Mouse (Mus musculus) forebrain, embryonic 12.5 days (tissue): Measurements from ENCODE around the gene Fam228b. TPM values are rescaled to one million over a fixed set of nuclear protein-coding genes. Genes with fewer than 3 reads are reported as not detected.
"Not testable (repeated sequence)": the region's sequence is repeated elsewhere in the genome, so short reads cannot be mapped to it uniquely, and the experiment has no call there.

ENCODE experiments used
- ATAC-seq: fragments of 200-750 bp; cut with Nextera tagmentation; 2 replicates; pipeline ENCODE4 v1.8.0; 2017; ENCODE audit warnings: moderate TSS enrichment; ENCODE audit not compliant: low FRiP score
- H3K27ac ChIP-seq: fragments of 300-500 bp; sonication (generic); 2 replicates; pipeline ENCODE4 v1.5.1; 2016; ENCODE audit warnings: mild to moderate bottlenecking
- H3K27me3 ChIP-seq: fragments of 300-500 bp; sonication (generic); 2 replicates; pipeline ENCODE4 v1.6.1; 2016; ENCODE audit warnings: mild to moderate bottlenecking
- H3K36me3 ChIP-seq: fragments of 300-500 bp; sonication (generic); replicated peaks from 2 replicates; pipeline ENCODE4 v1.6.1; 2016; ENCODE audit warnings: mild to moderate bottlenecking
- H3K4me1 ChIP-seq: fragments of 300-500 bp; sonication (generic); 2 replicates; pipeline ENCODE4 v1.6.1; 2016
- H3K4me2 ChIP-seq: fragments of 300-500 bp; sonication (generic); 2 replicates; pipeline ENCODE4 v1.6.1; 2016; ENCODE audit warnings: mild to moderate bottlenecking, moderate library complexity
- H3K4me3 ChIP-seq: fragments of 300-500 bp; sonication (generic); replicated peaks from 2 replicates; pipeline ENCODE4 v1.5.1; 2016; ENCODE audit warnings: mild to moderate bottlenecking
- H3K9ac ChIP-seq: fragments of 300-500 bp; sonication (generic); 2 replicates; pipeline ENCODE4 v1.6.1; 2016; ENCODE audit warnings: mild to moderate bottlenecking
- H3K9me3 ChIP-seq: fragments of 300-500 bp; sonication (generic); 2 replicates; pipeline ENCODE4 v1.6.1; 2016
- WGBS: fragments of 180-500 bp; shearing (Covaris S2); methylation state at CpG from one replicate; pipeline ENCODE4 v1.1.7; 2016; 5-methylcytosine and 5-hydroxymethylcytosine counted together
- polyA plus RNA-seq: library from polyadenylated mRNA; unstranded; fragments of >200 nt; fragmentation: Nextera tagmentation; extraction: Ambion mirVana; gene quantifications from 2 replicates; pipeline ENCODE4 v1.2.1, GENCODE M21; 2016

The Fam228b gene
- polyA plus RNA-seq, 1 experiment from 2014 or later, result 4.1 TPM

GRCm38 (mm10) chr12:4707488-4708017 lies 61.5 kb downstream of the Fam228b start:
- Histone ChIP-seq H3K36me3 (peaks cover 26% of the 10 kb centered on the region; the same call in 1 of the 2 replicates), H3K4me3 (no peak overlapping the region), H3K9ac (no peak overlapping the region), H3K4me2 (no peak overlapping the region), H3K9me3 (no peaks in the 10 kb centered on the region), H3K27me3 (no peaks in the 10 kb centered on the region), H3K4me1 (no peaks in the 10 kb centered on the region), H3K27ac (no peak overlapping the region)
- no peak for ATAC-seq
- 95% methylated on average over 14 of the region's 14 CpGs for WGBS

GRCm38 (mm10) chr12:4706901-4707300 lies 62.2 kb downstream of the Fam228b start:
- Histone ChIP-seq H3K4me3 (no peak overlapping the region), H3K4me2 (no peak overlapping the region), H3K9ac (no peak overlapping the region), H3K27me3 (no peaks in the 10 kb centered on the region), H3K4me1 (no peaks in the 10 kb centered on the region), H3K9me3 (no peaks in the 10 kb centered on the region), H3K27ac (no peak overlapping the region), H3K36me3 (peaks cover 20% of the 10 kb centered on the region; the same call in 1 of the 2 replicates)
- ATAC-seq, result no peak
- 90% methylated on average over 10 of the region's 10 CpGs for WGBS

GRCm38 (mm10) chr12:4706175-4706574 lies 62.9 kb downstream of the Fam228b start:
- Histone ChIP-seq H3K27ac (no peak overlapping the region), H3K27me3 (no peaks in the 10 kb centered on the region), H3K4me3 (no peak overlapping the region), H3K9ac (no peak overlapping the region), H3K36me3 (peaks cover 23% of the 10 kb centered on the region; the same call in 1 of the 2 replicates), H3K4me1 (no peaks in the 10 kb centered on the region), H3K4me2 (no peak overlapping the region), H3K9me3 (no peaks in the 10 kb centered on the region)
- ATAC-seq, result no peak
- 88% methylated on average over 5 of the region's 5 CpGs for WGBS

- not testable (repeated sequence) for H3K27ac ChIP-seq, H3K4me3 ChIP-seq, H3K27me3 ChIP-seq, H3K4me1 ChIP-seq, ATAC-seq, H3K9ac ChIP-seq, H3K4me2 ChIP-seq, H3K9me3 ChIP-seq
- peaks cover 27% of the 10 kb centered on the region; the same call in 1 of the 2 replicates for H3K36me3 ChIP-seq
- 78% methylated on average over 6 of the region's 6 CpGs for WGBS
These were observed 63.4 kb downstream of the Fam228b start for GRCm38 (mm10) chr12:4705626-4706025.

GRCm38 (mm10) chr12:4694534-4694933 lies 74.5 kb downstream of the Fam228b start:
- 90% methylated on average over 1 of the region's 1 CpGs for WGBS
- ATAC-seq, result no peak
- H3K36me3 ChIP-seq, result peaks cover 3% of the 10 kb centered on the region

GRCm38 (mm10) chr12:4691193-4691592 lies 77.9 kb downstream of the Fam228b start:
- Histone ChIP-seq H3K36me3 (no peaks in the 10 kb centered on the region), H3K27me3 (no peaks in the 10 kb centered on the region), H3K4me1 (no peaks in the 10 kb centered on the region), H3K9ac (no peak overlapping the region), H3K4me3 (no peak overlapping the region), H3K4me2 (no peak overlapping the region), H3K9me3 (no peaks in the 10 kb centered on the region), H3K27ac (no peak overlapping the region)
- no peak for ATAC-seq
- 92% methylated on average over 3 of the region's 3 CpGs for WGBS

More at GRCm38 (mm10) chr12:4694534-4694933, 74.5 kb downstream of the Fam228b start:
- H3K27me3 ChIP-seq, result no peaks in the 10 kb centered on the region
- H3K9me3 ChIP-seq, result no peaks in the 10 kb centered on the region
- no peak overlapping the region for H3K4me2 ChIP-seq
- H3K27ac ChIP-seq, result no peak overlapping the region
- H3K4me3 ChIP-seq, result no peak overlapping the region
- H3K9ac ChIP-seq, result no peak overlapping the region
- H3K4me1 ChIP-seq, result no peaks in the 10 kb centered on the region; the same call in 1 of the 2 replicates

Other genes starting within 250 kb of the Fam228b start
- gene Itsn2, start 176.6 kb downstream of the Fam228b start, polyA plus RNA-seq, result 17.9 and 20.1 TPM in 2 replicates
- gene Gm3625, start 176.3 kb downstream of the Fam228b start, polyA plus RNA-seq, result not detected in 2 replicates
- 0.56 and 0.77 TPM in 2 replicates for gene Fam228a, start 30.8 kb downstream of the Fam228b start, polyA plus RNA-seq
- 6.6 and 7.2 TPM in 2 replicates for gene Pfn4, start 245 bp downstream of the Fam228b start, polyA plus RNA-seq
- gene Sf3b6, start 48.3 kb upstream of the Fam228b start, polyA plus RNA-seq, result 372 and 374 TPM in 2 replicates
- gene Fkbp1b, start 72.3 kb upstream of the Fam228b start, polyA plus RNA-seq, result 6.6 and 6.9 TPM in 2 replicates
- gene Wdcp, start 74.0 kb upstream of the Fam228b start, polyA plus RNA-seq, result 19.0 and 20.5 TPM in 2 replicates
- gene Mfsd2b, start 105.1 kb upstream of the Fam228b start, polyA plus RNA-seq, result 2.0 and 2.5 TPM in 2 replicates
- 38.3 and 43.3 TPM in 2 replicates for gene Ubxn2a, start 138.4 kb upstream of the Fam228b start, polyA plus RNA-seq
- gene Atad2b, start 148.1 kb upstream of the Fam228b start, polyA plus RNA-seq, result 24.0 and 24.9 TPM in 2 replicates